Mouse (Mus musculus) lung, embryonic 16.5 days (tissue): Measurements from ENCODE around the gene Zbtb49. TPM values are rescaled to one million over a fixed set of nuclear protein-coding genes. Genes with fewer than 3 reads are reported as not detected.

Experiments
- ATAC-seq: fragments of 200-750 bp; cut with Nextera tagmentation; 2 replicates; pipeline ENCODE4 v1.8.0; 2017; ENCODE audit warnings: low read depth, mild to moderate bottlenecking, moderate library complexity
- H3K27ac ChIP-seq: fragments of 300-500 bp; sonication (generic); 2 replicates; pipeline ENCODE4 v1.5.1; 2014; ENCODE audit warnings: mild to moderate bottlenecking, control low read depth, low read length
- H3K27me3 ChIP-seq: fragments of 300-500 bp; sonication (generic); 2 replicates; pipeline ENCODE4 v1.6.1; 2014; ENCODE audit warnings: low read depth, low read length, mixed read lengths; ENCODE audit not compliant: control insufficient read depth, insufficient read depth
- H3K36me3 ChIP-seq: fragments of 300-500 bp; sonication (generic); 2 replicates; pipeline ENCODE4 v1.6.1; 2014; ENCODE audit warnings: low read length; ENCODE audit not compliant: control insufficient read depth, insufficient read depth
- H3K4me1 ChIP-seq: fragments of 300-500 bp; sonication (generic); replicated peaks from 2 replicates; pipeline ENCODE4 v1.6.1; 2014; ENCODE audit warnings: low read length, mixed read lengths; ENCODE audit not compliant: control insufficient read depth, insufficient read depth
- H3K4me2 ChIP-seq: fragments of 300-500 bp; sonication (generic); 2 replicates; pipeline ENCODE4 v1.6.1; 2014; ENCODE audit warnings: low read depth, low read length, control low read depth
- H3K4me3 ChIP-seq: fragments of 300-500 bp; sonication (generic); 2 replicates; pipeline ENCODE4 v1.5.1; 2014; ENCODE audit warnings: mild to moderate bottlenecking, low read length, control low read depth
- H3K9ac ChIP-seq: fragments of 300-500 bp; sonication (generic); 2 replicates; pipeline ENCODE4 v1.6.1; 2014; ENCODE audit warnings: low read length, control low read depth
- H3K9me3 ChIP-seq: fragments of 300-500 bp; sonication (generic); 2 replicates; pipeline ENCODE4 v1.6.1; 2016; ENCODE audit warnings: low read length; ENCODE audit not compliant: control insufficient read depth
- WGBS: fragments of 180-500 bp; shearing (Covaris S2); extraction: QIAGEN DNeasy Blood & Tissue Kit; methylation state at CpG from one replicate; pipeline ENCODE4 v1.1.7; 2014; 5-methylcytosine and 5-hydroxymethylcytosine counted together
- polyA plus RNA-seq: library from polyadenylated mRNA; unstranded; fragments of >200 nt; fragmentation: Nextera tagmentation; extraction: Ambion mirVana; gene quantifications from 2 replicates; pipeline ENCODE4 v1.2.1, GENCODE M21; 2015

The Zbtb49 gene
- polyA plus RNA-seq, 1 experiment from 2014 or later: 12.9 TPM

DNA sequence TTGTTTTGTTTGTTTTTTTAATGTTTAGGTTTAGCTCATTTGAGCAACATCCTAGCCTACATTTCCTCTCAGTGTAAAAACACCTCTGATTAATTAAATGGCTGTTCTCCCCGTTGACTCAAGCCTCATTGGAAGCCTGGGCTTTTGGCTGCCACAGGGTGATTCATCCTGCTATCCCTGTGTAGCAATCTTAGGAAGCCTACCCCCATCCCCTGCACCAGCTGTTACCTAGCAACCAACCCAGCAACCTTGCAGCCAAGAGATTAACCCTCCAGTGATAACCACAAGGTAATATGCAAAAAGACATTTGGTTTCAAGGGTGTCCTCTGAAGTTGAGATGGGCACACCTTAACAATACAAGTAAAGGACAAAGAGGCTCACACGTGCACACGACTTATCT lies 69.0 kb downstream of the Zbtb49 start:
- peaks cover 12% of the 10 kb centered on the region for H3K36me3 ChIP-seq

DNA sequence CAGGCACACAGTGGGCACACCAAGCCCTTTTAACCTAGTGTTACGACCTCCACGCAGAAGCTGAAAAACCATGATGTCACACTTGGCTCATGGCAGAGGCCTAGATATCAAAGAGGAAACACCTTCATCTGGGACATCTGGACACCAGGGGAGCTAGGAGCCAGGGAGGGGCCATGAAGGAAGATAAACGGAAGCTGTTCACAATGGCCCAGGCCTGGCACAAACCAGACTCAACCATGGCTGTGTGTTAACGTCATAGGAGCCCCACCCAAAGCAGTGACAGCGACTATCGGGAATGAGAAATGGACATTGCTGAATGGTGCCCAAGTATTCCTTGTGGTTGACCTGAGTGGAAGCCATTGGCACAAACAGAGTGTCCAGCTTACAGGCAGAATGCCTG lies 73.7 kb downstream of the Zbtb49 start:
- Histone ChIP-seq H3K9ac (no peak overlapping the region), H3K36me3 (peaks cover 10% of the 10 kb centered on the region), H3K9me3 (0 out of 2 replicates have a peak, but pooled peaks cover 2% of the 10 kb centered on the region), H3K4me1 (no peaks in the 10 kb centered on the region), H3K27me3 (no peaks in the 10 kb centered on the region), H3K27ac (no peak overlapping the region), H3K4me2 (no peak overlapping the region), H3K4me3 (no peak overlapping the region)
- ATAC-seq: peak; percentile 68
- WGBS: 78% methylated on average over 6 of the region's 6 CpGs

More for the DNA sequence above, 69.0 kb downstream of the Zbtb49 start:
- no peak overlapping the region for H3K9ac ChIP-seq
- WGBS: 55% methylated on average over 3 of the region's 3 CpGs
- 0 out of 2 replicates have a peak, but pooled peaks cover 2% of the 10 kb centered on the region for H3K9me3 ChIP-seq
- H3K4me2 ChIP-seq: no peak overlapping the region
- no peaks in the 10 kb centered on the region for H3K27me3 ChIP-seq
- no peak for ATAC-seq
- H3K27ac ChIP-seq: no peak overlapping the region
- H3K4me3 ChIP-seq: no peak overlapping the region
- no peaks in the 10 kb centered on the region for H3K4me1 ChIP-seq

DNA sequence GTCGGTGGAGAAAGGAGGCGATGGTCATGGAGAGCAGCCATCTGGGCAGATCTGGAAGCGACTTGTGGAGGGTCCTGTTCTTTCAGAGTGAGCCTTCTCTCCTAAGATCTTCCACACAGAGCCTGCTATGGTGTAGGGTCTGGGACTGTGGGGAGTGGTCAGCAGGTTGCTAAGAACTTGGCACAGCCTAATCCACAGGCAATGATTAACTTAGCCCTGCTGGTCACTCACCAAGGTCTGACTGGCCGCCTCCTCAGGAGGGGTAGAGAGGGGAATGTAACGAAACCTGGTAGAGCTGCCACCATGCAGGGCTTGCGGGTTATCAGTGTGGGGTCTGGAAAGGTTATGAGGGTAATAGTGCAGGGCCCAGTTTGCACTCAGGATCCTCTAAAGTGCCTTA lies 79.4 kb downstream of the Zbtb49 start:
- no peak overlapping the region for H3K27ac ChIP-seq
- H3K4me1 ChIP-seq: no peaks in the 10 kb centered on the region
- no peak overlapping the region for H3K4me3 ChIP-seq
- H3K27me3 ChIP-seq: no peaks in the 10 kb centered on the region
- WGBS: 71% methylated on average over 6 of the region's 6 CpGs
- no peak overlapping the region for H3K9ac ChIP-seq
- H3K36me3 ChIP-seq: peaks cover 4% of the 10 kb centered on the region; the same call in 1 of the 2 replicates
- no peaks in the 10 kb centered on the region for H3K9me3 ChIP-seq
- H3K4me2 ChIP-seq: no peak overlapping the region
- ATAC-seq: no peak

Other genes starting within 250 kb of the Zbtb49 start
- gene Stx18, start 181.7 kb downstream of the Zbtb49 start, polyA plus RNA-seq: 40.4 and 41.3 TPM in 2 replicates
- 64.9 and 66.1 TPM in 2 replicates for gene Nsg1, start 60.5 kb downstream of the Zbtb49 start, polyA plus RNA-seq
- 70.3 and 75.1 TPM in 2 replicates for gene Lyar, start within 50 bp of the Zbtb49 start, polyA plus RNA-seq
- 80.8 and 82.0 TPM in 2 replicates for gene Tmem128, start 39.7 kb upstream of the Zbtb49 start, polyA plus RNA-seq
- not detected in 2 replicates for gene Otop1, start 55.5 kb upstream of the Zbtb49 start, polyA plus RNA-seq
- not detected in 2 replicates for gene Drd5, start 98.9 kb upstream of the Zbtb49 start, polyA plus RNA-seq